Mouse (Mus musculus) heart, adult 2 months (tissue): ENCODE data around the gene Cenpl.

Experiments
- CTCF ChIP-seq: fragments of 200-600 bp; IDR thresholded peaks from 2 replicates; pipeline ENCODE4 v1.8.1; 2022; ENCODE audit warnings: antibody characterized with exemption, mild to moderate bottlenecking, moderate library complexity
- EP300 ChIP-seq: fragments of 200-500 bp; IDR thresholded peaks from 2 replicates; pipeline ENCODE4 v1.6.1; 2011; ENCODE audit warnings: low read depth, low read length, control low read depth; ENCODE audit not compliant: insufficient read depth
- POLR2A ChIP-seq: fragments of 200-500 bp; IDR thresholded peaks from 2 replicates; pipeline ENCODE4 v1.6.1; 2011; ENCODE audit warnings: mild to moderate bottlenecking, low read depth, low read length, control low read depth; ENCODE audit not compliant: insufficient read depth

- TF ChIP-seq POLR2A (no peak), CTCF (no peak), EP300 (no peak)
Measured at GRCm38 (mm10) chr1:161031881-161032280, 38.6 kb upstream of the Cenpl start.
